Mouse (Mus musculus) lung, adult 2 months (tissue): Measurements from ENCODE around the gene Bri3bp.

Source experiments
- CTCF ChIP-seq: fragments of 200-500 bp; IDR thresholded peaks from 2 replicates; pipeline ENCODE4 v1.5.1; 2011; ENCODE audit warnings: mild to moderate bottlenecking, low read length, control low read depth; ENCODE audit not compliant: insufficient read depth
- POLR2A ChIP-seq: fragments of 200-500 bp; IDR thresholded peaks from 2 replicates; pipeline ENCODE4 v1.6.1; 2011; ENCODE audit warnings: low read depth, mild to moderate bottlenecking, control low read depth, low read length, borderline replicate concordance; ENCODE audit errors: extremely low read depth

DNA sequence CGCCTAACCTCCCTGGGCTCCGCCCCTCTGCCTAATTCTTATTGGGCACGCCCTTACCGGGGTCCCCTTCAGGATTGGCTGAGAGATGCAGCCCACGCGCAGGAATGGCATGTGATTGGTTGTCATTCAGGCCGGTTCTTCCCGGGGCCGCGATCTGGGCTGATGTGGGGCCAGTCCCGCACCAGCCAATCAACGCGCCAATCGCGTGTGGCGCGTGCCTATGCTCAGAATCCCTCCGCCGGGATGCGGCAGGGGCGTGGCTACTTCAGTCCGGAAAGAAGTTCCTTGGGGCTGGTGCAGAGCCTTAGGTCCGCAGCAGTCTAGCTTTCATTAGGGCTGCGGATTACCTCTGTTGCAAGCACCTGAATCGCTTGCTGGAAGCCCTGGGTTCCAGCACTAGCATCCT lies 24.3 kb downstream of the Bri3bp start:
- TF ChIP-seq CTCF (no peak), POLR2A (peak; percentile 54; the same call in 1 of the 2 replicates)
